Mouse (Mus musculus) midbrain, embryonic 13.5 days (tissue): Measurements from ENCODE around the gene Mybph. TPM values are rescaled to one million over a fixed set of nuclear protein-coding genes. Genes with fewer than 3 reads are reported as not detected.
A peak's percentile ranks its signal among the peaks of the same experiment; 100 is the strongest.

ENCODE experiments used
- ATAC-seq: fragments of 200-750 bp; cut with Nextera tagmentation; 2 replicates; pipeline ENCODE4 v1.8.0; 2017; ENCODE audit warnings: mild to moderate bottlenecking, moderate TSS enrichment, moderate library complexity
- H3K27ac ChIP-seq: fragments of 300-500 bp; sonication (generic); 2 replicates; pipeline ENCODE4 v1.5.1; 2015; ENCODE audit warnings: inconsistent platforms, mild to moderate bottlenecking, moderate library complexity
- H3K27me3 ChIP-seq: fragments of 300-500 bp; sonication (generic); 2 replicates; pipeline ENCODE4 v1.6.1; 2015; ENCODE audit warnings: mild to moderate bottlenecking, inconsistent platforms
- H3K36me3 ChIP-seq: fragments of 300-500 bp; sonication (generic); 2 replicates; pipeline ENCODE4 v1.6.1; 2015; ENCODE audit warnings: mild to moderate bottlenecking, inconsistent platforms
- H3K4me1 ChIP-seq: fragments of 300-500 bp; sonication (generic); replicated peaks from 2 replicates; pipeline ENCODE4 v1.6.1; 2015; ENCODE audit warnings: inconsistent platforms
- H3K4me2 ChIP-seq: fragments of 300-500 bp; sonication (generic); replicated peaks from 2 replicates; pipeline ENCODE4 v1.6.1; 2015; ENCODE audit warnings: moderate library complexity, mild to moderate bottlenecking, inconsistent platforms
- H3K4me3 ChIP-seq: fragments of 300-500 bp; sonication (generic); replicated peaks from 2 replicates; pipeline ENCODE4 v1.5.1; 2015; ENCODE audit warnings: mild to moderate bottlenecking, inconsistent platforms
- H3K9ac ChIP-seq: fragments of 300-500 bp; sonication (generic); replicated peaks from 2 replicates; pipeline ENCODE4 v1.6.1; 2015; ENCODE audit warnings: mild to moderate bottlenecking, inconsistent platforms
- H3K9me3 ChIP-seq: fragments of 300-500 bp; sonication (generic); 2 replicates; pipeline ENCODE4 v1.6.1; 2016; ENCODE audit warnings: mild to moderate bottlenecking, inconsistent platforms
- WGBS: fragments of 180-500 bp; shearing (Covaris S2); methylation state at CpG from one replicate; pipeline ENCODE4 v1.1.7; 2015; 5-methylcytosine and 5-hydroxymethylcytosine counted together
- polyA plus RNA-seq: library from polyadenylated mRNA; unstranded; fragments of >200 nt; fragmentation: Nextera tagmentation; extraction: Ambion mirVana; gene quantifications from 2 replicates; pipeline ENCODE4 v1.2.1, GENCODE M21; 2015

Gene Mybph
- polyA plus RNA-seq, 1 experiment from 2014 or later = 0.09 TPM

DNA sequence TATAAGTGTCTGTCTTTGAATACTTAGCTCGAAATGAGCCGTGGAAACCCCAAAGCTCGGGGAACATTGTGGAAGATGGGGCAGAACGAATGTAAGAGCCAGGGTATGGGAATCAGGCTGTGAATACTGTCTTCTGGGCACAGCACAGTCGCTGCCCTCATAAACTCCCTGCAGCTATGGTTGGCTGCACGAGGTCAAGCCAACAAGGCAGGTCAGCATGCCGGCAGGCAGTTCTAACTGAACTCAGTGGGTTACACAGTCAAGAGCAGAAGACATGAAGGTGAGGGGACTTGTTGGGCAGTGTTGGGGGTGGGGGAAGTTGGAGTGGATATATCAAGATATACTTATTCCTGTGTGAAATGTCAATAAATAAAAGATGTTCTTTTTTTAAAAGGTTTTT lies 21.8 kb downstream of the Mybph start:
- Histone ChIP-seq H3K4me2 (no peak overlapping the region), H3K36me3 (no peaks in the 10 kb centered on the region), H3K27me3 (peaks cover 5% of the 10 kb centered on the region; the same call in 1 of the 2 replicates), H3K9me3 (no peaks in the 10 kb centered on the region), H3K27ac (no peak overlapping the region), H3K9ac (no peak overlapping the region), H3K4me1 (peaks cover 16% of the 10 kb centered on the region), H3K4me3 (no peak overlapping the region)
- no peak for ATAC-seq
- 53% methylated on average over 7 of the region's 7 CpGs for WGBS

DNA sequence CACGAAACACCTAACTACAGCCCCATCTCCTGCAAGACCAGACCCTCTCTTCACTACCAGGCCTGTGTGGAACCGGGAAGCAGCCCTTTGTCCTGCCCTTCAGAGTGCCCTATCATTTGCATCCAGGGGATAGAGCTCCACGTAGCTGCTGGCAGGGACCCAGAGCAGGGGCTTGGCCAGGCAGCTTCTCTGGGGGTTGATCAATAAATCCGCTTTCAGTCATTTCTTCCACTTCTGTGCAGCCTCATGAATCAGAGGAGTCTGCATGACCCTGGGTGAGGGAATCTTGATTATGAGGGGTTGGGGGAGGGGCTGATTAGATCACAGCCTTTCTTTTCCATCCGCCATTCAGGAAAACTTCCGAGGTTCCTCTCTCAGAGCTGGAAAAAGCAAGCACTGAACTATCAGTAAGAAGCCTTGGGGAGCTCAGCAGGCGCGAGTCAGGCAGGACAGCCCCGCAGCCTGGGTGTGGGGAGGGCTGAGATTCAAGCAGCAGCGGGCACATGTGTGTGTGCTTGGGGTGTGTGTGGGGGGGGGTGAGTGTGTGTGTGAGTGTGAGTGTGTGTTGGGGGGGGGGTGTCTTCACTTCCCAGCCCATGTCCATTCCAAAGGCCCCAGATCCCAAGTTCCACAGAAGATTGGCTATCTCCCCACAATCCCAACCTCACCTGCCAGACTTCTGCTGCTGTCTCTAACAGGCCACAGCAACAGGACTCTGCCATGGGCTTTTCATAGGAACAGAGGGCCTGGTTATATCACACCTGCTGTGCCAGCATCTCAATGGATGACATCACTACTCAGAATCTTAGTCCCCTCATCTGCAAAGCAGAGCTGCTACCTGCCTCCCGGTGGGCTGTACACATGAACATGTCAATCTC lies 22.7 kb downstream of the Mybph start:
- peak overlapping the region; percentile 54; the same call in 1 of the 2 replicates for H3K27ac ChIP-seq
- WGBS = 17% methylated on average over 11 of the region's 11 CpGs
- peak; percentile 70 for ATAC-seq
- no peak overlapping the region for H3K4me3 ChIP-seq
- no peak overlapping the region for H3K4me2 ChIP-seq
- H3K4me1 ChIP-seq = peaks cover 16% of the 10 kb centered on the region
- no peaks in the 10 kb centered on the region for H3K9me3 ChIP-seq
- H3K27me3 ChIP-seq = peaks cover 5% of the 10 kb centered on the region; the same call in 1 of the 2 replicates
- H3K9ac ChIP-seq = 0 out of 2 replicates have a peak overlapping the region, but pooled peaks have one; percentile 44
- H3K36me3 ChIP-seq = no peaks in the 10 kb centered on the region

DNA sequence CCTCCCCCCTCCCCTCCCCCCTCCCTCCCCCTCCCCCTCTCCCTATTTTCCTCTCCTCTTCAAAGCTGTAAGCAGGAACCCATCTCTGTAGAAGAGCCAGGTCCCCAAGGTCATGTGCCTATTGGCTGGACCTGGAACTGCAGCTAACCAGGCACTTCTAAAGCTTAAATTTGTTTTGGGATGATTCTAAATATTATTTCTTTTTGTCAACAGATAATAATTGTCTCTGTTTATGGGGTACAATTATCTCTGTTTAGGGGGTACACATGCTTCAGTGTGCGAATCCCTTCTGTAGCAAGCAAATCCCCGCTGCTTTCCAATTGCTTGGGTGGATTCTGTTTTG lies 23.4 kb downstream of the Mybph start:
- 89% methylated on average over 2 of the region's 2 CpGs for WGBS
- no peak for ATAC-seq
- Histone ChIP-seq H3K36me3 (no peaks in the 10 kb centered on the region), H3K4me1 (peaks cover 16% of the 10 kb centered on the region), H3K4me3 (no peak overlapping the region), H3K9me3 (no peaks in the 10 kb centered on the region), H3K27me3 (peaks cover 5% of the 10 kb centered on the region; the same call in 1 of the 2 replicates), H3K27ac (no peak overlapping the region), H3K4me2 (no peak overlapping the region), H3K9ac (no peak overlapping the region)

DNA sequence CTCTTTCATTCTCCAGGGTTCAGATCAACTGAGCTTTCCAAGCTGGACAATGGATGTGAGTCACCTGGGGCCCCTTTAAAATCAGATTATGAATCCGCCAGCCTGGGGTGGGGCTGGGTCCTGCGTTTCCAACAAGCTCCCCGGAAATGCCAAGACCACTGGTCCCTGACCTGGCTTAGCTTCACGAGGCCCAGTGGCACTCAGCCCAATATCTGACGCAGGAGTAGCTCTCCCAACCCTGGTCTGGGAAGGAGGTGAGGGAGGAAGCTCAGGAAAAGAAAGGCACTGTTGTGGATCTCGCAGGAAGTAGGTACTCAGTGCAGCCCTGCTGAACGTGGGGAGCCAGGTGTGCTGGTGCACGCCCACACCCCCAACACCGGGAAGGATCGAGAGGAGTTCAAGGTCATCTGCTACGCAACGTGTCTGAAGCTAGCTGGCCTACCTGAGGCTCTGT lies 23.8 kb downstream of the Mybph start:
- peaks cover 5% of the 10 kb centered on the region; the same call in 1 of the 2 replicates for H3K27me3 ChIP-seq
- H3K36me3 ChIP-seq = no peaks in the 10 kb centered on the region
- no peak overlapping the region for H3K9ac ChIP-seq
- peaks cover 16% of the 10 kb centered on the region for H3K4me1 ChIP-seq
- no peak for ATAC-seq
- 69% methylated on average over 12 of the region's 12 CpGs for WGBS
- no peak overlapping the region for H3K4me3 ChIP-seq
- no peak overlapping the region for H3K27ac ChIP-seq
- H3K4me2 ChIP-seq = no peak overlapping the region
- H3K9me3 ChIP-seq = no peaks in the 10 kb centered on the region

DNA sequence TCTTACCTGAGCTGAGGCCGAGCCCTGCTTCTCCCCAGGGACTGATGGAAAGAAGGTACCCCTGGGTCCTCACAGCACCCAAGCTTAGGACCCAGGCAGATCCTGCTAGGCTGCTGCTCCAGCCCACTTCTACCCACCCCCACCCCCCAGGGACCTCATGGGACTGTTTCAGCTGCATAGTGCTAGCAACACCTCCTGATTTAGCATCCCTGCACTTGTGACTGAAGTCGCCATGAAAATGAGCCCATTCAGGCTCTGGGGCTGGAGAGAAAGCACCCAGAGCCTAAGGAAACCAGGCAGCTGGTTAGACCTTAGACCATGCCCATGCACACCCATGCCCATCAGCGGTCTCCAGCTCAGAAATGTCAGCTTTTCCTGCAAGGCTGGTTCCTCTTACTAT lies 24.7 kb downstream of the Mybph start:
- WGBS = 85% methylated on average over 3 of the region's 3 CpGs
- no peaks in the 10 kb centered on the region for H3K36me3 ChIP-seq

DNA sequence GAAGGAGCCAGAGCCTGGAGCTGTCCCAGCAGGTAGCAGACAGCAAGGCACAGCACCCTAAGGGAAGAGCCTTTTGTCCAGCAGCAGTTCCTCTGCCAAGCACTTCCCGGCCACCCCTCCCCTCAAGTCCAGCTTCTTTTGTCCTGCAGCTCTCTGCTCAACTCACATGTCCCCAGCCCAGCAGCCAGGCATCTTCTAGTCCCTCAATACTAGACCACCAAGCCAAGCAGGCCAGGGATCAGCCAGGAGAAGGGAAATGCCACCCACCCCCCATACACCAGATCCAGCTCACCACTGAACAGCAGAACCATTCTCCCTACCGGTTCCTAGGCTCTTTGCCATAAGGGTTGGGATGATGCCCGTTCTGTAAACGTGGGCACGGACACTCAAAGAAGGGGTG lies 26.4 kb downstream of the Mybph start:
- ATAC-seq = no peak
- Histone ChIP-seq H3K4me1 (peaks cover 16% of the 10 kb centered on the region), H3K36me3 (no peaks in the 10 kb centered on the region), H3K27me3 (no peaks in the 10 kb centered on the region), H3K4me3 (no peak overlapping the region), H3K9me3 (no peaks in the 10 kb centered on the region), H3K27ac (no peak overlapping the region), H3K4me2 (no peak overlapping the region), H3K9ac (no peak overlapping the region)
- WGBS = 78% methylated on average over 5 of the region's 5 CpGs

More for the DNA sequence above, 24.7 kb downstream of the Mybph start:
- no peak overlapping the region for H3K4me2 ChIP-seq
- peaks cover 5% of the 10 kb centered on the region; the same call in 1 of the 2 replicates for H3K27me3 ChIP-seq
- ATAC-seq = no peak
- peaks cover 16% of the 10 kb centered on the region for H3K4me1 ChIP-seq
- H3K27ac ChIP-seq = no peak overlapping the region
- no peak overlapping the region for H3K9ac ChIP-seq
- no peak overlapping the region for H3K4me3 ChIP-seq
- no peaks in the 10 kb centered on the region for H3K9me3 ChIP-seq

DNA sequence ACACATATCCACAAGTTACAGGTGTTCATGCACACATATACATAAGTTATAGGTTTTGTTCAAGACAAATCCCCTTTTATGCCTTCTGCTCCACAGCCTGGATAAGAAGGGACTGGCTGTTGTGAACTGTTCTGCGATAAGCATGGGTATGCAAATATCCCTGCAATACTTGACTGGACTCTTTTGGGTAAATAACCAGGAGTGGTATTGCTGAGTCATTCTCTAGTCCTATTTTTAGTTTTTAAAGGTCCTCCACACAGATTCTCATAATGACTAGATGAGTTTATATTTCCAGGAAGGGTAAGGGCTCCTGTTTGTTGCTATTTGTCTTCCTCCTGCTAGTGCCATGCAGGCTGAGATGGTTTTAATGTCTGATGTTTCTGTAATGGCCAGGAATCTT lies 27.9 kb downstream of the Mybph start:
- Histone ChIP-seq H3K4me1 (peaks cover 8% of the 10 kb centered on the region), H3K27ac (no peak overlapping the region), H3K9ac (no peak overlapping the region), H3K4me3 (no peak overlapping the region), H3K9me3 (no peaks in the 10 kb centered on the region), H3K36me3 (no peaks in the 10 kb centered on the region), H3K27me3 (no peaks in the 10 kb centered on the region), H3K4me2 (no peak overlapping the region)
- ATAC-seq = no peak
- WGBS = 92% methylated on average over 1 of the region's 1 CpGs

DNA sequence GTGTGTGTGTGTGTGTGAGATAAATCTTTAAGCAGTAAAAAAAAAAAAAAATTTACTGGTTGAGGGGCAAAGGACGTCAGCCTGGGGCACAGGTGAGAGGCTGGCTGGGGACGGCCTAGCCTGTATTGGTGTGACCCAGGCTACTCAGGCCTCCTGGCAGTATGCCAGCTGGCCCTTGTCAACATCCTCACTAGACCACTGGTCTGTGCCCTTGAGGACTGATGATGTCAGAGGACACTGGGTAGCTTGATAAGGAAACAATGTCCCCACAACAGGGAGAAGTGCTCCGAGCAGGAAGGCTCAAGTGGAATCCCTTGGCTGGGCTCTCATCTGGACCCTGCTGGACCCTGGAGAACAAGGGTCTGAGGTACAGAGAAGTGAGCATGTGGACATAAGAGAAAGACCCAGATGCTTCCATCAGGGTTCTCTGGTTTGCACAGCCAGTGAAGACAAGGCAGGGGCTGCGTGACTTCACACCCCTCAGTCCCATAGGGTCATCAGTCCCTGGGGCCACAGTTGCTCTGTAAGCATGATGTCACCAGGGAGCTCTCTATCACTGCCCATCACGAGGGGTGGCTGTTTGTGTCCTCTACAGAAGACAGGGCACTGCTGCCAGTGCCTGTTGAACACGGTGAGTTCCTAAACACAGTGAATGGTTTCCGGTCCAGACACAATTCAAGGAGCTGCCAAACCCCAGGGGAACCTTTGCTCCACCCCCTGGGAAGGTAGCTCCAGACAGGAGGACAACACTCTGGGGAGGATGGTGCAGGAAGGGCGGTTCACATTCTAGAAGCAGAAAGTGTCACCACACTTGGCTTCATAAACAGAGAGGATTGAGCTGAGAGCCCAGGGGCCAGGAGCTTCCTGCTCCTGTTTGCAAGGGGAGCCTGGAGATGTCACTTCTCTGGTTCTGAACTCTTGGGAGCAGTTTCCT lies 29.1 kb downstream of the Mybph start:
- no peak for ATAC-seq
- H3K4me1 ChIP-seq = no peaks in the 10 kb centered on the region
- no peak overlapping the region for H3K9ac ChIP-seq
- H3K9me3 ChIP-seq = no peaks in the 10 kb centered on the region
- no peaks in the 10 kb centered on the region for H3K27me3 ChIP-seq
- no peak overlapping the region for H3K4me2 ChIP-seq
- H3K4me3 ChIP-seq = no peak overlapping the region
- no peaks in the 10 kb centered on the region for H3K36me3 ChIP-seq
- no peak overlapping the region for H3K27ac ChIP-seq
- WGBS = 66% methylated on average over 8 of the region's 8 CpGs

DNA sequence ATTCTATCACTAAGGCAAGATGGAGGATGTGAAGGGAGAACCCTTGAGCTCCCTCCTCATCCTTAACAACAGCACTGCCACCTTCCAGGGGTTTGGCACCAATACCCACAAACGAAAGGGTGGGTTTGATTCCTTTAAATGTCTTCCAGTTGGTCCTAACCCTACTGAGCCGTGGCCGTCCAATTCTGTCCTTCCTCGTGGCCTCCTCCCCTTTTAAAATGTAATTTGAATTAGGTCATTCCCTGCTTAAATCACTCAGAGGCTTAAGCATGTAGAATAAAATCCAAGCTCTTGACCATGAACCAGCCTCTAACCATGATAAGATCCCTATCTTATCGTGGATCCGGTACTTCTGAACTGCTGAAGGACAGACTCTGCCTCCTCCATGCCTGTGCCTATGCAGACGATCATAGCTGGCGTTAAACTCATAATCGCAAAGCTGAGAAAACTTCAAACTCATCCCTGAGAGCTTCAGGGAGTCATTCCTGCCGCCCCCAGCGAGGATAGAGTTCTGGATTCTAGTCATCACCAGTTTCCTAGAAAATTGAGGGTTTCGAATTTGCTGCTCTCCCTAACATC lies 31.5 kb downstream of the Mybph start:
- Histone ChIP-seq H3K4me3 (no peak overlapping the region), H3K4me2 (no peak overlapping the region), H3K9me3 (no peaks in the 10 kb centered on the region), H3K4me1 (no peaks in the 10 kb centered on the region), H3K9ac (no peak overlapping the region), H3K27ac (no peak overlapping the region), H3K27me3 (no peaks in the 10 kb centered on the region), H3K36me3 (no peaks in the 10 kb centered on the region)
- no peak for ATAC-seq
- 88% methylated on average over 12 of the region's 12 CpGs for WGBS

DNA sequence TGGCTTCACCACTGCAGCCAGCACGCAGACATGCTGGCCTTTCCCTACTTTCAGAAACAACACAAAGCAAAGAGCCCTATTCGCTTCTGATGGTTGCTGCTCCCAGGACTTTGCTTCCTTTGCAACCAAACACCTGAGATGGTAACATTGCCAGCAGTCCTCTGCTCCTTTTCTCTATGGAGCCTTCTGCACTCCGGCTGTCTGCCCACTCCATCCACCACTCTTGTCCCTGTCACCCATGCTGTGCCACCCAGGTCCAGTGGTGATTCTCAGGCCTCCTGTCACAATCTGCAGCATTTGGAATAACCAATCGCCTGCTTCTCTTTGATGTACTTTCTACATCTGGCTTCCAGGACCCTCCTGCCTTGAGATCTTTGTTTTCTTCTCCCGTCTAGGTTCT lies 32.1 kb downstream of the Mybph start:
- H3K4me3 ChIP-seq = no peak overlapping the region
- H3K4me2 ChIP-seq = no peak overlapping the region
- H3K36me3 ChIP-seq = no peaks in the 10 kb centered on the region
- no peaks in the 10 kb centered on the region for H3K4me1 ChIP-seq
- H3K27ac ChIP-seq = no peak overlapping the region
- no peak for ATAC-seq
- no peaks in the 10 kb centered on the region for H3K9me3 ChIP-seq
- no peak overlapping the region for H3K9ac ChIP-seq
- H3K27me3 ChIP-seq = no peaks in the 10 kb centered on the region
- 90% methylated on average over 5 of the region's 5 CpGs for WGBS

DNA sequence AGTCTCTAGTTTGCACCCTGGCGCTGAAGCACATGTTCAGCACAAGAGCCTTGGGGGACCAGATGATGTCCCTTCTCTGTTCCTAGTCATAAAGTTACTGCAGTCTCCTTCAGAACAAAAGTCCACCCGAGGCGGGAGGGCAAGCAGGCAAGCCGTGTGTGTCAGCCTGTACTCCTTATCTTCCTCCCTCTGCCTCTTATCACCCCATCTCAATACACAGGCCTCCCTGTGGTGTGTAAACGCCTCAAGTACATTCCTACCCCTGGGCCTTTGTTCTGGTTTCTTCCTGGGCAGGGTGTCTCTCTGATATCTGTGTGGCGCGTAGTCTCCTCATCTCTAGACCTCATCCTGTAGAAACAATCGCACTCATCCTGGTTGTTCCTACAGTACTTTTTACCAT lies 33.5 kb downstream of the Mybph start:
- ATAC-seq = no peak
- H3K4me2 ChIP-seq = no peak overlapping the region
- H3K9me3 ChIP-seq = no peaks in the 10 kb centered on the region
- no peak overlapping the region for H3K4me3 ChIP-seq
- WGBS = 88% methylated on average over 8 of the region's 8 CpGs
- no peak overlapping the region for H3K27ac ChIP-seq
- no peaks in the 10 kb centered on the region for H3K27me3 ChIP-seq
- no peaks in the 10 kb centered on the region for H3K36me3 ChIP-seq
- H3K4me1 ChIP-seq = no peaks in the 10 kb centered on the region
- H3K9ac ChIP-seq = no peak overlapping the region
